Mouse (Mus musculus): Measurements from ENCODE around the gene Tufm.

Tufm gene

DNA sequence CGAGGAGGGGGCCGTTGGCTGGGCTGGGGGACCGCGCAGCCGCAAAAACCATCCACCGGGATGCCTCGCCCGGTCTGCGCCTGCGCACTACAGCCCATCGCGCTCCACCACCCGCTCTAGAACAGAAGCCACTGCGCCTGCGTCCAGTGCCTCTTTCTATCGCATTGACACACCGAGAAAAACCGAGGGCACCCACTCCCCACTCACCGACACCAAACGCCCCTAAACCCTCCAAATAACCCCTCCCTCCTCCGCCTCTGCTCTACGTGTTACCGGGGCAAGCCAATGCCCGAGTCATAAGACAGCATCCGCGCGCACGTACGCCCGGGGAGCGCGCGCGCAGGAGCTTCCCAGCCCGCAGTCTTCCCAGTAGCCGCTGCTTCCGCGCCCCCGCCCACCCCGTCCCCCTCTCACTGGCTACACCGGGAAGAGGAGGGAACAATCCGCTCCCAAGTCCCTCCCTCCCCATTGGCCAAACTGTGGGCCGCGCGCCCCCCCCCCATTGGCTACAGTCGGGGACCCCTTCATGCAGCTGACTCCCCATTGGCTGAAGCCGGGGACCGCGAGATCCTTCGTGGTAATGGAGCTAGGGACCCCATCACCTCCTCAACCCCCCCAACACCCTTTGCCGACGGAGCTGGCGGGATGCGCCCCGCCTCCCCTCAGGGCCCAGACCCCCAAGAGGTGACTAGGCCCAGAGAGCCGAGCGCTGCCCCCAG is 15.0 kb downstream of the Tufm start:
- DNase-seq: peak; percentile 97

GRCm38 (mm10) chr7:126502751-126503150 is 15.6 kb downstream of the Tufm start:
- DNase-seq: no peak

DNA sequence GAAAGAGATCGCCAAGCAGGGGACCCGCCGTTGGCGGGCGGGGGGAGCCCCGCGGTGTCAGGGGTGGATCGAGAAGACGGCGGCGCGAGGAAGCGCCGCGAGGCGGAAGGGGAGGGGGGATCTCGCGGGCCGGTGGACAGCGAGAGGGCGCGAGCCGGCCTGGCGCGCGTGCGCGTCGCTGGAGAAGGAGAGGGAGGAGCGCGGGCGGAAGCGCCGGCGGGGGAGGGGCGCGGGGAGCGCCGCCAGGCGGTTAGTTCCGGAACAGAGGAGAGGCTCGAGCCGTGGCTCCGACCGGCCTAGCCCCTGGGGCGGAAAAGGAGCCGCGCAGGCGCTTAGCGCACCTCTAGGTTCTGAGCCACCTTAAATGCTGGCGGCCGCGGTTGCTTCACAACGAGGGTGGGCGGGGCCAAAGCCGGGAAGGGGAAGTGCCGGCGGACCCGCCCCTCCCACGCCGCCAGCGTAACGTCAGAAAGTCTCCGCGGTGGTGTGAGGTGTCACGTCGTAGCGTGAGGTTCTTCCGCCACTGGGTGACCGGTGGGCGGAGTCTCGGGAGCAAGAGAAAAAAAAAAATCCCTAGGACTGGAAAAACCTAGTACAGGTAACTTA is 16.2 kb downstream of the Tufm start, which contains the start of gene Atxn2l:
TSS of gene Atxn2l (minus strand) at position 165 of the 606 bp plus-strand sequence.
- DNase-seq: peak; percentile 100

DNA sequence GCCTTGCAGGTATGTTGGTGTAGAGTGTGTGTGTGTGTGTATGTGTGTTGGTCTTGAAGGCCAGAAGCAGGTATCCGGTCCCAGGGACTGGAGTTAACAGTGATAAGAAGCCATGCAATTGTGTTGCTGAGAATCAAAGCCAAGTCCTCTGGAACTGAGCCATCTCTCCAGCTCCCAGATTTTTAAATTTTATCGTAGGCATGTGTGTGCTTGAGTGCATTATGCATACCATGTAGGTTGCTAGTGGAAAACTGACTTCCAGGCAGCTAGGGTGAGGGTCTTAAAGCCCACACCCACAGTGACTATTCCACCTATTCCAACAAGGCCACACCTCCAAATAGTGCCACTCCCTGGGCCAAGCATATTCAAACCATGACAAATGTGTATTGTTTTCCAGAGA is 17.8 kb downstream of the Tufm start:
- DNase-seq: peak in 1 of 2 experiments; percentile 39

- no peak for DNase-seq
These were observed 20.1 kb downstream of the Tufm start for GRCm38 (mm10) chr7:126507126-126507778.

DNA sequence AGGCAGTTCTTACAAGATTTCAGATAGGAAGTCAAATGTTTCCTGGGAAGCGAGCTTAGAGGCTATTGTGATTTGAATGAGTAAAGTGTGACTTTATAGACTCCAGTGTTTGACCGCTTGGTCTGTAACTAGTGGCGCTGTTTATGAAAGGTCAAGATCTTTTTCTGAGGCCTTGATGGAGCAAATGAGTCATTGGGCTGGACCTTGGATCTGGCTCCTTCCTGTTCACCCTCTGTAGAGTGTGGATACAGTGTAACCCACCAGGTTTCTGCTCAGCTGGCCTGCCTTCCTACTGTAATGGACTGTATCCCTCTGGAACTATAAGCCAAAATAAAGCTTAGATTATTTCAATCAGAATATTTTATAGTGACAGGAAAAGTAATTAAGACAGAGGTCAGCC is 24.1 kb downstream of the Tufm start:
- no peak for DNase-seq

DNA sequence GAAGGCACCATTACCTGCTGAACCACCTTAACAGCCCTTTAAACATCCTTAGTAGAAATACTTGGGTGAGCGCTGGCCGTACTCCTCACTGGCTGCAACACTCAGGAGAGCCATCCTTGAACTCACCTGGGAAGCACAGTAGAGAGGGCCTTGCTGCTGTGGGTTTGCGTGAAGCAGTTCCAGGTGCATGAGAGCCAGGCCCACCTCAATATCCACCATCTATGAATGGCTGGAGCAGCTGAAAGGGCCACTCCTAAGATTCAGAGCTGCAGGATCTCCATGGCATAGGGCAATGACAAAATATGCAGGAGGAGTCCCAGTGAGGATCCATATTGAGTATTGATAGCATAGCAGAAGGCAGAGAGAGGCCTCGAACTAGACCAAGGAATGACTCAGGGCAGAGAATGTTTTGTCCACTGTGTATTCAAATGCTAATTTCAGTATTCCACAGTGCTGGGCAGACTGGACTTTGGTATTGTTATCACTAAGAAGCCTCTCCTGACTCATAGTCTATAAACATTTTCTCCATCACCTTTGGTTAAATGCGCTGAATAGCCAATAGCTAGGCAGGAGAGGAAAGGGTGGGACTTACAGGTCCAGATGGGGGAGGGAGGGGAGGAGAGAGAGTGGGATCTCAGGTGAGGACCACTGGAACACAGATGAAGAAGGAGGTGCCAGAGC is 31.2 kb downstream of the Tufm start:
- DNase-seq: no peak

DNA sequence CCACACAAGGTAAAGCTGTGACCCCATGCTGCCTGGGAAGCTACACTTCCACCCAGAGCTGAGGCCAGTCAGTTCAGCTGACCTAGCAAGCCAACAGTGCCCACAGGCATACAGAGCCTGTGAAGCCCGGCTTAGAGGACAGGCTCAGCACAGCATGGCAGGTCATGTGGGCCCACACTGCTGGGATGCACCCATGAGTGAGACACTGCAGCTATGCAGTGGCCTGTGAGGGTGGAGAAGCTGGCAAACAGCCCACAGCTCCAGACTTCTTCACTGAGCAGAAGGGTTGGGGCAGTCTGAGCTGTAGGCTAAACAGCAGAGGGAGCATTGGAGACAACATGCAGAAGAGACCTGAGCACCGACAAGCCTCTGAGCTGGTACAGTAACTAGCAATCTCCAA is 32.4 kb downstream of the Tufm start:
- peak; percentile 25 to 61 for DNase-seq

DNA sequence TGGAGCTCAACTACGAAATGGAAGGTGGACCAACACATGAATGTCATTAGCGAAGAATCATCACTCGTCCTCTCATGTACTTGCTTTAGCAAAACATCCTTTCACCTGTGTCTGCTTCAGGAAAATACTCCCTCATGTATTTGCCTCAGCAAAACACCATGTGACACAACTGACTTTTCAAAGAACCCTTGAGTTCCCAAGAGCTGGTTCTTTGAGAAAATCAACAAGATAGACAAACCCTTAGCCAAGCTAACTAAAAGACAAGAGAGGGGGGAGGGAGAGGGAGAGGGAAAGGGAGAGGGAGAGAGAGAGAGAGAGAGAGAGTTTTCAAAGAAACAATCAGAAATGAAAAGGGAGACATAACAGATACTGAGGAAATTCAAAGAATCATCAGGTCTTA is 36.2 kb downstream of the Tufm start:
- no peak for DNase-seq

GRCm38 (mm10) chr7:126528166-126528577 is 41.0 kb downstream of the Tufm start:
- DNase-seq: peak; percentile 45 to 62

DNA sequence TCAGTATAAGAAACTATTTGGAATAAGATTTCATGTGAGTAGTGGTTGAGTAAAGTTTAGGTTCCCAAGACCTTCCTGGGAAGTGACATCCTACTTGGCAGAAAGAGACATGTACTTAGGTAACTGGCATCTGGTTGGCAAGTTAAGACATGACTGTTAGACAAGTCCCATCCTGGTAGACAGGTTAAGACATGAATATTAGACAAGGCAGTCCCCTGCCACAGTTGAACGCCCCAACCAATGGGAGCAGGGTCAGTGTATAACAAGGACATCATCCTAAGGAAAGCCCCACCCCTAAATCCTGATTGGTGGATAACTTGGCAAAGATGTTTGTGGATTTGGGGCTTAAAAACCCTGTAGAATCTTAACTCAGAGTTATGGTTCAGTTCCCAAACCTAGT is 46.3 kb downstream of the Tufm start:
- no peak for DNase-seq

- DNase-seq: peak in 1 of 2 experiments; percentile 19
These were observed 48.6 kb downstream of the Tufm start for GRCm38 (mm10) chr7:126535766-126536165.

GRCm38 (mm10) chr7:126536466-126536865 is 49.3 kb downstream of the Tufm start:
- DNase-seq: no peak

DNA sequence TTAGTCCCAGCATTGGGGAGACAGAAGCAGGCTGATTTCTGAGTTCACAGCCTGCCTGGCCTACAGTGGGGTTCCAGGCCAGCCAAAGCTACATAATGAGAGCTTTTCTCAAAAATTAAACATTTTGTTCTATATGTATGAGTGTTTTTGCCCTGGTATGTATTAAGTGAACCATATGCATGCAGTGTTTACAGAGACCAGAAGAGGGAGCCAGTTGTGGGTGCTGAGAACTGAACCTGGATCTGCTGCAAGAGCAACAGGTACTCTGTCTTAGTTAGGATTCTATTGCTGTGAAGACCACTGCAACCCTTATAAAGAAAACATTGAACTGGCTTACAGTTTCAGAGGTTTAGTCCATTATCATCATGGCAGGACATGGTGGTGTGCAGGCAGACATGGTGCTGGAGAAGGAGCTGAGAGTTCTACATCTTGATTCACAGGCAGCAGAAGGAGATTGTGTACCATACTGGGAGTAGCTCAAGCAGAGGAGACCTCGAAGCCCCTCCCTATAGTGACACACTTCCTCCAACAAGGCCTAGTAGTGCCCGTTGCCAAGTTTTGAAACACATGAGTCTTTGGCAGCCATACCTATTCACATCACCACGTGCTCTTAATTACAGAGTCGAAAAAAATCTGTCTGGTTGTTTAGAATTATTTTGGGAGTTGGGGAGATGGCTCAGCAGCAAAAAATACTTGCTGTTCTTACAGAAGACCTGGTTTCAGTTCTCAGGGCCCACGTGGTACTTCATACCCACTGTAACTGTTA is 50.8 kb downstream of the Tufm start:
- DNase-seq: peak; percentile 25 to 30
